Mouse (Mus musculus) stomach, postnatal 0 days (tissue): ENCODE measurements around the gene Ahnak2.

Experiments used
- CTCF ChIP-seq: IDR thresholded peaks from 2 replicates; pipeline ENCODE4 v1.5.1; 2016; ENCODE audit warnings: antibody characterized with exemption, low read depth, mild to moderate bottlenecking, moderate library complexity
- EP300 ChIP-seq: optimal IDR thresholded peaks from 2 replicates; pipeline ENCODE3; 2016; ENCODE audit warnings: antibody characterized with exemption

DNA sequence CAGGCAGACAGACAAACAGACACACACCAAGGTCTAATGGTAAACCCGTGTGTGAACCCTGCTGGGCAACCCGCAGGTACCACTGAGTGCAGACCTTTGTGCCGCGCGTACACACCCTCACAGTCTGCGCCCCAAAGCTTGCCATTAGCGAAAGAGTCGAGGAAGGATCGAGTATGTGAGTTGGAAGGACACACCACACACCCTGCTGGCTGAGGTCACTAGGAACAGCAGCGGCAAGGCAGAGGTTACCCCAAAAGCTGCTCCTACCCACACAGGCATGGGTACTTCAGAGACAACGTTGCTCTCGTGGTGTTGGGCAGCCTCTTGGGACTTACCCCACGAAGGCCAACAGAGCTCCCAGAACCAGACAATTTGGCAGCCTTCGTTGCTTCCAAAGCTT is 30.2 kb downstream of the Ahnak2 start:
- TF ChIP-seq CTCF: no peak
- TF ChIP-seq EP300: no peak
